Mouse (Mus musculus) bone marrow macrophage, adult 2 months (primary cell): ENCODE results near the gene Plcb4.

Source experiments
- CTCF ChIP-seq: IDR thresholded peaks from 2 replicates; pipeline ENCODE4 v1.5.1; 2012; ENCODE audit warnings: low read depth, mild to moderate bottlenecking, low read length, moderate library complexity
- POLR2A ChIP-seq: IDR thresholded peaks from 2 replicates; pipeline ENCODE4 v1.6.1; 2012; ENCODE audit warnings: mild to moderate bottlenecking, low read depth, low read length, borderline replicate concordance

DNA sequence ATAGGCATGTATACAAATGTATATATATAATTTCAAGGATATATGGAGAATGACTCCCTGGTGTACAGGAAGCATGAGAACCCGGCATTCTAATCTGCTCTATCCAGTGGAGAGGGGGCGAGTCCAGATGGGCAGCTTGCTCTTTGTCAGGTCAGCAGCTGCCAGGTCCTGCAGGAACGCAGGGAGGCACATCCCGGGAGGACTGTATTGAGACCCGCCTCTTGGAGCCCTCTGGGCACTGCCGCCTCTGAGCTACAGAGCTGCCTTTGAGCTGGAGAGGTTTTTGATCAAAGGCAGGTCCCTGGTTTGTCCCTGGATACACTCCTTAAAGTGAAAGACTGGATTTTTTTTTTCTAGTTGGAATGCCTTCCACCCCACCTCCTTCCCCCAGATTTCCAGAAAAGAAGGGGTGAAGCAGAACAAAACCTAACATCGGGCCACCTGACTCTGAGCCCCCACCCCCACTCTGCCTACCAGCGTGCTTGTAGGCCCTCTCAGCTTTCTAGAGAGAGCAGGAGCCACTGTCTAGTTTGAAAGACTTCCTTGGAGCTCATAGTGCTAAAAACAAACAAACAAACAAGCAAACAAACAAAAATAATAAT lies 393.0 kb downstream of the Plcb4 start, which contains the start of gene Lamp5:
- no peak for TF ChIP-seq POLR2A
- no peak for TF ChIP-seq CTCF
